Mouse (Mus musculus) monocyte, adult 2 months (primary cell): ENCODE measurements around the gene Gm21764.
"Not testable (repeated sequence)": the region's sequence is repeated elsewhere in the genome, so short reads cannot be mapped to it uniquely, and the experiment has no call there.

Source experiments
- DNase-seq, 2 experiments: peaks; one replicate each; pipeline ENCODE4 v3.0.0; 2022; ENCODE audit warnings: low spot score in 2 of 2, low read depth in 1 of 2

Gm21764 gene

GRCm38 (mm10) chrY:18061712-18062111 is at the start of gene Gm21764:
Gm21764 (minus strand) TSS chrY:18061812.
- not testable (repeated sequence) for DNase-seq

- DNase-seq, result not testable (repeated sequence)
Observed at GRCm38 (mm10) chrY:18088816-18089215, 27.2 kb upstream of the Gm21764 start, which contains the start of gene Ssty1. Ssty1 (plus strand) TSS chrY:18089116.
